Mouse (Mus musculus): ENCODE measurements around the gene Cir1. TPM values are rescaled to one million over a fixed set of nuclear protein-coding genes. Genes with fewer than 3 reads are reported as not detected.

Gene Cir1
- polyA plus RNA-seq, 1 experiment: 3.3 TPM

Other genes starting within 250 kb of the Cir1 start
- gene Ola1, start 93.8 kb downstream of the Cir1 start, polyA plus RNA-seq (2012; rRNA removed): 11.2 and 13.1 TPM in 2 replicates
- not detected in 2 replicates for gene Sp9, start 40.8 kb downstream of the Cir1 start, polyA plus RNA-seq (2012; rRNA removed)
- gene Scrn3, start 100 bp downstream of the Cir1 start, polyA plus RNA-seq (2012; rRNA removed): 11.0 and 12.3 TPM in 2 replicates
- gene Gpr155, start 73.9 kb upstream of the Cir1 start, polyA plus RNA-seq (2012; rRNA removed): 25.8 and 33.2 TPM in 2 replicates
- gene Wipf1, start 217.0 kb upstream of the Cir1 start, polyA plus RNA-seq (2012; rRNA removed): 5.2 and 7.6 TPM in 2 replicates